Mouse (Mus musculus): ENCODE measurements around the gene Gigyf1.

DNA sequence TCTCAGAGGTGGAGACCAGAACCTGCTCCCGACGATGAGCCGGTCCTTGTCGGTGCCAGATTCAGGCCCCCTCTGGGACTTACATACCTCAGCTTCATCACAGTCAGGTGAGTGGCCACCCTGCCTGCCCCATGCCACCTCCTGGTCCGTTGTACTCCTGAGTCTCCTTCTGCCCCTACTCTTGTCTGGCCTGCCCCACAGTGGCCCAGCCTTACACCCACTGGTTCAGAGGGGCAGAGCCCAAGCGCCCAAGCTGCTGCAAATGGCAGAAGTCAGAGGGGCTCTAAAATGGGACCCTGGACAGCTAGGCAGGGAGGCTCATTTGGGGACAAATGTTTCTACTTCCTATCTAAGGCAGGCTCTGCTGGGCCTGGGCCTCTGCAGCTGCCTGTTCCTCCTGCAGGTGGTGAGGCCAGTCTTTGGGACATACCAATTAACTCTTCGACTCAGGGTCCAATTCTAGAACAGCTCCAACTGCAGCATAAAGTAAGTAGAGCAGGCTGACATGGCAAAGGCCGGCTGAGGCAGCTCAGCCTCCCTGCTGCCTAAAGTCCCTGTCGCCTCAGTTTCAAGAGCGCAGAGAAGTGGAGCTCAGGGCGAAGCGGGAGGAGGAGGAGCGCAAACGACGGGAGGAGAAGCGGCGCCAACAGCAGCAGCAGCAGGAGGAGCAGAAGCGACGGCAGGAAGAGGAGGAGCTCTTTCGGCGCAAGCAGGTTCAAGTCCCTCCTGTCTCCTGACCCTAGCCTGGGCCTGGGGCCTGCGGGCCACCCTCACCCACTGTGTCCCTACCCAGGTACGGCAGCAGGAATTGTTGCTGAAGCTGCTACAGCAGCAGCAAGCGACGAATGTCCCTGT lies 5.3 kb downstream of the Gigyf1 start:
- TF ChIP-seq CTCF (conservative IDR thresholded peaks at IDR 0.05; ENCODE audit: insufficient read depth, insufficient read length, low read depth, low read length) (no peak), POLR2A (IDR thresholded peaks at IDR 0.05; ENCODE audit: low read depth, low read length) (no peak)

Data from kidney, adult 2 months (tissue).